Mouse (Mus musculus) heart, adult 2 months (tissue): ENCODE data around the gene Chmp4b.

ENCODE experiments used
- CTCF ChIP-seq: fragments of 200-600 bp; IDR thresholded peaks from 2 replicates; pipeline ENCODE4 v1.8.1; 2022; ENCODE audit warnings: antibody characterized with exemption, mild to moderate bottlenecking, moderate library complexity
- EP300 ChIP-seq: fragments of 200-500 bp; IDR thresholded peaks from 2 replicates; pipeline ENCODE4 v1.6.1; 2011; ENCODE audit warnings: low read depth, low read length, control low read depth; ENCODE audit not compliant: insufficient read depth
- POLR2A ChIP-seq: fragments of 200-500 bp; IDR thresholded peaks from 2 replicates; pipeline ENCODE4 v1.6.1; 2011; ENCODE audit warnings: mild to moderate bottlenecking, low read depth, low read length, control low read depth; ENCODE audit not compliant: insufficient read depth

DNA sequence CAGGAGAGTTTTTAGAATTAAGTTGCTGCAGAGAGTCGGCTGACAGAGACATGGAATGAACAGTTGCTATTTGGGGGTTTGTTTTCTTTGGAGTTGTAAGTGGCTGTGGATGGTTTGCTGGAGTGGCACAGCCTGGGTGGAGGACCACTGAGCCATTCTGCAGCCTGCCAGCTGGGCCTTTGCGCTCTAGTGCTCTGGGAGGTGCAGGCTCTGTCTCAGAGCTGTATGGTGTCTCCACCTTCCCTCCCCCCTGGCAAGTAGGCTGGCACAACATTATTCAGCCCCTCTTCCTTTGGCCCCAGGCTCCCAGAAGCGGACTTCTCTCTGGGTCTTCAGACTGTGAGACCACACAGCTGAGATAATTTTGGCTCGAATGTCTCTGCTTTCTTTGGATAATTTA, 22.5 kb downstream of the Chmp4b start:
- no peak for TF ChIP-seq CTCF
- no peak for TF ChIP-seq EP300
- TF ChIP-seq POLR2A, result no peak
